In genomic region chr16:13152475-13152874, GRCm38 (mm10) we compare ENCODE assay signal across 14 mouse cellular contexts.
"Had no signal": no experiment of that assay in that cellular context is flagged by ENCODE, and none has a peak within 500 bp of the region (broad histone marks: within the 10 kb centered on the region; RNA-seq: fewer than 3 reads in every experiment).

No protein-coding gene starts in this region.

- H3K9me3 ChIP-seq: midbrain, embryonic 13.5 days; midbrain, embryonic 15.5 days; neural tube, embryonic 12.5 days; stomach, embryonic 15.5 days had no signal

- H3K27me3 ChIP-seq: midbrain, embryonic 13.5 days; midbrain, embryonic 15.5 days; neural tube, embryonic 12.5 days; stomach, embryonic 15.5 days had no signal

- H3K9ac ChIP-seq: lung, embryonic 14.5 days; midbrain, embryonic 13.5 days; midbrain, embryonic 15.5 days; neural tube, embryonic 12.5 days; stomach, embryonic 15.5 days had no signal

- H3K27ac ChIP-seq: macrophage; midbrain, embryonic 13.5 days; midbrain, embryonic 15.5 days; neural tube, embryonic 12.5 days; stomach, embryonic 15.5 days; stomach, postnatal 0 days had no signal

- H3K4me1 ChIP-seq: midbrain, embryonic 13.5 days; midbrain, embryonic 15.5 days; neural tube, embryonic 12.5 days had no signal

- H3K4me3 ChIP-seq: midbrain, embryonic 13.5 days; midbrain, embryonic 15.5 days; neural tube, embryonic 12.5 days; stomach, embryonic 15.5 days had no signal

- DNase-seq: lung, adult 18-20 months; lung, embryonic 14.5 days; lung, postnatal 14 days; lung, postnatal 36 days; right cerebral cortex, postnatal 14 days; thymus, adult 2 months; thymus, postnatal 25 days; thymus, postnatal 4 days had no signal

- ATAC-seq: midbrain, embryonic 13.5 days; midbrain, embryonic 15.5 days had no signal
